Mouse (Mus musculus): ENCODE measurements around the gene Tnfsf10. TPM values are rescaled to one million over a fixed set of nuclear protein-coding genes. Genes with fewer than 3 reads are reported as not detected.
"Not testable (repeated sequence)": the region's sequence is repeated elsewhere in the genome, so short reads cannot be mapped to it uniquely, and the experiment has no call there.

Gene Tnfsf10
- 2.5 and 3.0 TPM in 2 replicates for polyA plus RNA-seq (2015; fragmentation: Nextera tagmentation; extraction: Ambion mirVana)

DNA sequence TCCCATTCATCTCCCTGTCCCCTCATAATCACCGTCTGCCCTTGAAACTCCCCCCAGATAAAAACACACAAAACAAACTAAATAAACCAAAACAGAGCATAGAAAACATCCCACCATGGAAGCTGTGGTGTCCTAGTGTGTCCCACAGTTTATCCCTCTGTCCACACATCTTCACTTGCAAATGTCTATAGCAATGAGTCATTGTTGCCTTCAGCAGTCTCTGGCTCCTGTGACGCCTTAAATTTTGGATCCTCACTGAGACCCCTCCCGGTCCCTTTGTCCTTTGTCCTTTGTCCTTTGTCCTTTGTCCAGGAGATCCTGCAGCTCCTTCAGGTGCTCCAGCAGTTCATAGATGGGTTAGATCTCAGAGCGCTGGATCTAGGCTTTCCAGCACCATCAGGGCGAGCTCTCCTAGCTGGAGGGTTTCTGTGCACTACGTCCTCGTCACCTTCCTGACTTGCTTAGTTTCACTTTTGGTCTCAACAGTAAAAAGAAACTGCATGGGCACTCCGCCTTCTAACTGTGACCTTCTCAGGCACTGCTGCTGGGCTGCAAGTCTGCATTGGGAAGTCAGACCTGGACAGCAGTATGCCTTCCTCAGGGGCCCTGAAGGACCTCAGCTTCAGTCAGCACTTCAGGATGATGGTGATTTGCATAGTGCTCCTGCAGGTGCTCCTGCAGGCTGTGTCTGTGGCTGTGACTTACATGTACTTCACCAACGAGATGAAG, at the start of gene Tnfsf10:
Gene Tnfsf10 (plus strand): TSS at position 470 of the 729 bp plus-strand sequence.
- peak; percentile 65 for ATAC-seq (ENCODE audit: borderline replicate concordance, extremely low read depth, low FRiP score, low TSS enrichment)
- peak within 1 kb of the TSS; percentile 56 for H3K4me2 ChIP-seq
- no peaks in the 10 kb centered on the region for H3K27me3 ChIP-seq
- H3K36me3 ChIP-seq, result no peaks in the 10 kb centered on the region
- 49% methylated on average over 9 of the region's 9 CpGs for WGBS
- peaks cover 6% of the 10 kb centered on the region; the same call in 1 of the 2 replicates for H3K4me1 ChIP-seq
- H3K4me3 ChIP-seq, result peak within 1 kb of the TSS; percentile 40
- H3K9ac ChIP-seq, result peak within 1 kb of the TSS; percentile 27; the same call in 1 of the 2 replicates
- H3K9me3 ChIP-seq, result no peaks in the 10 kb centered on the region
- H3K27ac ChIP-seq, result peak within 1 kb of the TSS; percentile 65

DNA sequence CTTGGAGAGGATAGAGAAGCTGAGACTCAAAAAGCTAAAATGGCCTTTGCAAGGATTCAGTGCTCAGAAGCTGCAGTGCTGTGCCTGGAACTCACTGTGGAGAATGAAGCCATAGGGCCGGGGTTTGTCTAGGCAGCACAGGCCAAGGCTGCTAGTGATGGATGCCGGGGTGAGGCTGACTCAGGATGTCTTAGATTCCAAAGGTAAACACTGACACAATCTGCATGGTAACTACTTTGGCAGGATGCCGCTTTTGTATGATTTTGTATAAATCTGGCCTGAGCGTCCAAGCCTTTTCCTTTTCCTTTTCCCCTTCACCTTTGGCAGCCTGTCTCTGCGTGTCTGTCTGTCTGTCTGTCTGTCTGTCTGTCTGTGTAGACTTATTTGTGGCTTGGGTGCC, 49.5 kb upstream of the Tnfsf10 start:
- Histone ChIP-seq H3K4me3 (no peak overlapping the region), H3K4me1 (peaks cover 20% of the 10 kb centered on the region; the same call in 1 of the 2 replicates), H3K4me2 (no peak overlapping the region), H3K9ac (no peak overlapping the region), H3K27me3 (no peaks in the 10 kb centered on the region), H3K36me3 (no peaks in the 10 kb centered on the region), H3K27ac (peak overlapping the region; percentile 26), H3K9me3 (no peaks in the 10 kb centered on the region)
- whole genome bisulfite sequencing, result 39% methylated on average over 5 of the region's 5 CpGs
- peak; percentile 56; the same call in 1 of the 2 replicates for ATAC-seq (ENCODE audit: borderline replicate concordance, extremely low read depth, low FRiP score, low TSS enrichment)

DNA sequence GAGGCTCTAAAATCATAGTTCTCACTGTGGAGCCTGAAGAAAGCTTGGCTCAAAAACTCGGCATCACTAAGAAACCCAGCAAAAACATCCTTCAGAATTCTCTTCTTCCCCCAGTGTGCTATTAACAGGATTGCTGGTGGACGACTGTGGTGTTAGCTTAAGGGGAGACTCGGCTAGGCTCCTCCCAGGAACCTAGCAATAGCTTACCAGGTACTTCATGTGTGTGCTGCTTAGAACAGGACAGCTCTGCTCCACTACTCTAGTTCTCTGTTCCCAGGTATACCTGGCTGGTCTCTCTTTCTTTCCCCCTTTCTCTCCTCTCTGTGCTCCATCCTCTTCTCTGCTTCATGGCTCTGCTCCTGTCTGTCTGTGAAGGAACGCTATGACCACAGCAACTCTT, 48.9 kb upstream of the Tnfsf10 start:
- no peak for ATAC-seq (ENCODE audit: borderline replicate concordance, extremely low read depth, low FRiP score, low TSS enrichment)
- WGBS, result 41% methylated on average over 4 of the region's 4 CpGs

DNA sequence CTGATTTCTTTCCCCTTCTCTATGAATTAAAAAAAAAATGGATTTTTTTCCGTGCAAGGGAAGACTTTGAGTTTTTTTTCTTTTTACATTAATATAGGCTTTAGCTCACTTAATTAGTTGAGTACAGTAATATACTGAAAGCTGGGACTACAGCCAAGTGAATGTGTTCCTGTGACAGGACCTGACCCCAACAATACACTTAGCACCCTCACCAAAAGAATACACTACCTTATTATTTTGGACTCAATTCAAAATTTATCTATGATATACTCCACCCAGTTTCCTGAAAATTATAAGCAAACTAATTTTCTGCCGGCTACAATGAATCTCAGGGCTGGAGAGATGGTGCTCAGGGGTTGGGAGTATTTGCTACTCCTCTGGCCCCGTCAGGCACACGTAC, 47.7 kb upstream of the Tnfsf10 start:
- Histone ChIP-seq H3K27ac (peak overlapping the region; percentile 67), H3K27me3 (no peaks in the 10 kb centered on the region), H3K9me3 (no peaks in the 10 kb centered on the region), H3K4me2 (no peak overlapping the region), H3K4me1 (peaks cover 20% of the 10 kb centered on the region; the same call in 1 of the 2 replicates), H3K9ac (no peak overlapping the region), H3K4me3 (no peak overlapping the region), H3K36me3 (no peaks in the 10 kb centered on the region)
- 0 out of 2 replicates have a peak, but pooled peaks have one; percentile 41 for ATAC-seq (ENCODE audit: borderline replicate concordance, extremely low read depth, low FRiP score, low TSS enrichment)
- 33% methylated on average over 4 of the region's 4 CpGs for WGBS

More for the DNA sequence above, 48.9 kb upstream of the Tnfsf10 start:
- Histone ChIP-seq H3K36me3 (no peaks in the 10 kb centered on the region), H3K4me1 (peaks cover 20% of the 10 kb centered on the region; the same call in 1 of the 2 replicates), H3K9ac (no peak overlapping the region), H3K27ac (peak overlapping the region; percentile 26), H3K4me3 (no peak overlapping the region), H3K4me2 (no peak overlapping the region), H3K27me3 (no peaks in the 10 kb centered on the region), H3K9me3 (no peaks in the 10 kb centered on the region)

DNA sequence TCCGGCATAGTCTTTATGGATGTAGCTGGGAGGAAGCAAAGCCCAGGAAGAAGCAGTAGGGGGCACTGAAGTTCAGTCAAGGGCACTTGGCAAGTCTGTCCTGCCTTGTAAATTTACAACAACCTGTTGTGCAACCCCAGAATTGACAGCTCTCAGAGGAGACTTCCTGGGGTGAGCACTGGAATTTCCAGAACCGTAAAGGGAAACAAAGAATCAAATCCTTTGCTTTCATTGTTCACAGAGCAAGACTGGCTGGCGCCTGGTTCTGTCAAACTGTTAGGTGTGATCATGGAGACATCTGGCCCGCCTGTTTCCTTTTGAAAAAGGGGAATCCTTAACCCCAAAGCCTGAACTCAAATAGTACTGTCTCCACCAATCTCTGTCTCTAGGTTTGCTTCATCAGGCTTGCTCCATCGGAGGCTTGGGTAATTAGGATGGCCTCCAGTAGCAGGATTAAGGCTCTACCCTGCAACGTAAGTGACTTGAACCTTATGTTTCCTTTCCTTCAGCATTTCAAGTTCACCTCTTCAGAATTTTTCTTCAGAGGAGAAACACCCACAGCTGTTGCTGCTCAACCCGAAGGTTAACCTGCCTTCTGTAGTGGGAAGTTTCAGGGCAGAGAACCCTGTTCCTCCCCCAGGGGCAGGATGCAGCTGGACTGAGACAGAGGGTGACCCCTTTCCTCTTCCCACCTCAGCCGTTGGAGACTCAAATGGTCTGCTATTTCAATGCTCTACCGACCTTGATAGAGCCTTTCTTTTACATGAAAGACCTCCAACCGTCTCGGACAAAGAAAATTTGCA, 46.5 kb upstream of the Tnfsf10 start:
- Histone ChIP-seq H3K9ac (no peak overlapping the region), H3K36me3 (no peaks in the 10 kb centered on the region), H3K4me3 (no peak overlapping the region), H3K4me2 (0 out of 2 replicates have a peak overlapping the region, but pooled peaks have one; percentile 5), H3K27ac (peak overlapping the region; percentile 83), H3K27me3 (no peaks in the 10 kb centered on the region), H3K4me1 (peaks cover 20% of the 10 kb centered on the region; the same call in 1 of the 2 replicates), H3K9me3 (no peaks in the 10 kb centered on the region)
- peak; percentile 69 for ATAC-seq (ENCODE audit: borderline replicate concordance, extremely low read depth, low FRiP score, low TSS enrichment)
- WGBS, result 21% methylated on average over 11 of the region's 11 CpGs

DNA sequence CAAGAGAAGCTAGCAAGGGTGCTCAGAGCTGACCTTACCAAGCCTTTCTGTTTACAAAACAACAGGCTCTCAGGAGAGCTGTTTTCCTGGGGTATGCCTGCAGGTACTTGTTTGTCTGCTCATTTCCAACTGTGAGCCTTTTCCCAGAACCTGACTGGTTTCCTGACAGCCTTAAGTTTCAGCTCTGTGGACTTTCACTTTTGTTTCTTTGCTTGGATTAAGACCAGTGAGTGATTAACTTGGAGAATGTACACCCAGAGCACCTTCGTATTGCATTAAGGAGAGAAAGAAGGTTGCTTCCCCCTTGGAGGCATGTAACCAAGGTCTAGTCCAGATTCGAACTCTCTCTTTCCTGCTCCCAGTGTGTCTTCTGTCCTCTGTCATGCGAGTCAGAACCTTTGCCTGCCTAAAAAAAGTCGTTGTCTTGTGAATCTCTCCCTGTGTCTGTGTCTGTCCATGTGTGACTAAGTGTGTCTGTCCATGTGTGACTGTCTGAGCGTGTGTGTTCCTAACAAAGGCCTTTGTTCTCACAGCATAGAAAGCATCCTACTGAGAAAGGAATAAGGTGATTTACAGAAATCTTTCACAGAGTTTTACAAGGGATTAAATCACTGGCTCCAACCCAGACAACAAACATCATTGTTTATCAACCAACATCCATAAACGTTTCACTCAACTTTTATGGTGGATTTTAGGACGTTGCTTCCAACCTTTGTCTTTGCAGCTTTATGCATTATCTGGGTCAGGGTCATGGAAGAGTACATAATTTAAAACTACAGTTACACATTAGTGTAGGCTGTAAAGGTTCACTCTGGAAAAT, 43.7 kb upstream of the Tnfsf10 start:
- H3K4me1 ChIP-seq, result peaks cover 16% of the 10 kb centered on the region; the same call in 1 of the 2 replicates
- no peak for ATAC-seq (ENCODE audit: borderline replicate concordance, extremely low read depth, low FRiP score, low TSS enrichment)
- no peak overlapping the region for H3K4me3 ChIP-seq
- H3K9ac ChIP-seq, result no peak overlapping the region
- WGBS, result 35% methylated on average over 7 of the region's 7 CpGs
- no peaks in the 10 kb centered on the region for H3K36me3 ChIP-seq
- no peaks in the 10 kb centered on the region for H3K9me3 ChIP-seq
- H3K27ac ChIP-seq, result no peak overlapping the region
- H3K27me3 ChIP-seq, result no peaks in the 10 kb centered on the region
- H3K4me2 ChIP-seq, result no peak overlapping the region

DNA sequence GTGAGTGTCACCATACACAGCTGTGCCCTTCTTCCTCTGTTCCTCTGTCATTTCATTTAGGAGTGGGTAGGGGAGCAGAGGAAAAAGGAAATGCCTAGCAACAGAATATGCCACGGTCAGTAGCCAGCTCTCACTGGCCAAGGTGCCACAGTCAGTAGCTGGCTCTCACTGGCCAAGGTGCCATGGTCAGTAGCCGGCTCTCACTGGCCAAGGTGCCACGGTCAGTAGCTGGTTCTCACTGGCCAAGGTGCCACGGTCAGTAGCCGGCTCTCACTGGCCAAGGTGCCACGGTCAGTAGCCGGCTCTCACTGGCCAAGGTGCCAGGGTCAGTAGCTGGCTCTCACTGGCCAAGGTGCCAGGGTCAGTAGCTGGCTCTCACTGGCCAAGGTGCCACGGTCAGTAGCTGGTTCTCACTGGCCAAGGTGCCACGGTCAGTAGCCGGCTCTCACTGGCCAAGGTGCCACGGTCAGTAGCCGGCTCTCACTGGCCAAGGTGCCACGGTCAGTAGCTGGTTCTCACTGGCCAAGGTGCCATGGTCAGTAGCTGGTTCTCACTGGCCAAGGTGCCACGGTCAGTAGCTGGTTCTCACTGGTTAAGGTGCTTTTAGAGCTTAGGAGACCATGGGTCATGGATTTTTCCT, 37.4 kb upstream of the Tnfsf10 start:
- H3K4me1 ChIP-seq, result peaks cover 21% of the 10 kb centered on the region
- H3K9ac ChIP-seq; H3K27me3 ChIP-seq; ATAC-seq (ENCODE audit: borderline replicate concordance, extremely low read depth, low FRiP score, low TSS enrichment); H3K9me3 ChIP-seq; H3K27ac ChIP-seq; H3K4me2 ChIP-seq; H3K36me3 ChIP-seq; H3K4me3 ChIP-seq: not testable (repeated sequence)
- 96% methylated on average over 14 of the region's 14 CpGs for WGBS

DNA sequence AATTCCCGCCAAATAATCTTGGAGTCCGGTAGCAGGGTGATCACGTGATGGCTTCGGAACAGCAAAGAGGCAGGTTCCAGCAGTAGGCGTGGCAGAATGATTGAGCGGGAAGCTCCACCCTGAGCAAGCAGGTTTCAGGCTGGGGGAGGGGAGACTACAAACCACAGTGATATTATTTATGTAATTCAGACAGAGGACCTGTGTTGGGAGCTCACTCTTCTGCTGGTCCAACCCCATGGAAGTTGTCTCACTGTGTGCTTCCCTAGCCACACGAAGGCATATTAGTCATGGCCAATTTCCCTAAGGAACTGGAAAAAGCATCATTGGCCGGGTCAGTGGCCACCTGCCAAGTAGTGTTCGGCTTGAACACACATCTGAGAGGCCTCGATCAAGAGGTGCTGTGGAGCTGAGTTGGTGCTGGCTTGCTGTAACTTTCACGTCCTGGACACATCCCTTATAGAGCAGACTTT, 36.5 kb upstream of the Tnfsf10 start:
- Histone ChIP-seq H3K4me3 (no peak overlapping the region), H3K27me3 (no peaks in the 10 kb centered on the region), H3K27ac (peak overlapping the region; percentile 53), H3K4me1 (peaks cover 21% of the 10 kb centered on the region), H3K4me2 (no peak overlapping the region), H3K9me3 (no peaks in the 10 kb centered on the region), H3K9ac (no peak overlapping the region), H3K36me3 (no peaks in the 10 kb centered on the region)
- WGBS, result 43% methylated on average over 11 of the region's 11 CpGs
- ATAC-seq (ENCODE audit: borderline replicate concordance, extremely low read depth, low FRiP score, low TSS enrichment), result 0 out of 2 replicates have a peak, but pooled peaks have one; percentile 46

DNA sequence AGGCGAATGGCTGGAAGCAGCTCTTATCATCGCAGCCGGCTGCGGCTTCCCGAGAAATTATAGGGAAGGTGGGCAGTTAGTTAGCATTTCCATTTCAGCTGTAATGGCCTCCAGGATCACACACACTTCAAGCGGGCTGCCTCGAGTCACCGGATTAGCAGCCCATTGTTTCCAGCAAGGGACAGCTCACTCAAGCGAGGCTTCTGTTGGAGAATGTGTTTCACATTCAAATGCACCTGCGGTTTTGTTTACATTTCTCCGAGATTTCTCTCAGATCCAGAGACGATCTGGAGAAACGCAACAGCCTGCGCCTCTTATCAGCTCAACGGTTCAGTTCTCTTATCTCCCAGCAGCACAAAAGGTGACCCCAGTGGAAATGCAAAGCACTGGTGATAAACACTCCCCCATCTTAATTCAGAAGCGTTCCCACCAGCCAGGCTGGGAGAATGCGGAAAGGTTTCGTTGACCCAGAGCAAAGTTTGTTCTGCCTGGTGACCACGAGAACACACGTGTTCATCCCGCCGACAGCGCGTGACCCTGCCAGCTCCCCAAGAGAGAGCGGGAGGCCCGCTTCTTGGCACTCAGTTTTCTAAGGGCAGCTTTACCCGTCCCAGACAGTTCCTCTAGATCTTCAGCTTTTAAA, 33.6 kb upstream of the Tnfsf10 start:
- no peak overlapping the region for H3K9ac ChIP-seq
- H3K27ac ChIP-seq, result no peak overlapping the region
- peak overlapping the region; percentile 11 for H3K4me3 ChIP-seq
- WGBS, result 9% methylated on average over 27 of the region's 27 CpGs
- no peaks in the 10 kb centered on the region for H3K27me3 ChIP-seq
- H3K4me1 ChIP-seq, result peaks cover 21% of the 10 kb centered on the region
- H3K9me3 ChIP-seq, result no peaks in the 10 kb centered on the region
- ATAC-seq (ENCODE audit: borderline replicate concordance, extremely low read depth, low FRiP score, low TSS enrichment), result no peak
- peak overlapping the region; percentile 43 for H3K4me2 ChIP-seq
- no peaks in the 10 kb centered on the region for H3K36me3 ChIP-seq

DNA sequence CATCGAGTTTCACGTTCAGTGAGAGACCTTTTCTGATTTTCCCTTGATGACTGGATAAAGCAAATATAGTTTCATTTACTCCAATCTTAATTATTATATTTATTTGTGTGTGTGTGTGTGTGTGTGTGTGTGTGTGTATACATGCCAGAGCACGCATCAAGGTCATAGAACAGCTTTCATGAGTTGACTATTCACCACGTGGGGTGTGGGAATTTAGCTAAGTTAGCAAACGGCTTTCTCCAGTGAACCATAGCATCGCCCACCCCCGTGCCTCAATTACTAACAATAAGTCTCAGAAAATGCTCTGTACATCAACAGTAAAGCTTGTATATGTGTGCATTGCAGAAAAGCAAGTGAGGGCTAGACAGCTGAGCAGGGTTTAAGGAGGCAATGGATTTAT, 33.0 kb upstream of the Tnfsf10 start:
- WGBS, result 58% methylated on average over 7 of the region's 7 CpGs
- peaks cover 23% of the 10 kb centered on the region for H3K4me1 ChIP-seq
- H3K27me3 ChIP-seq, result no peaks in the 10 kb centered on the region
- no peak overlapping the region for H3K9ac ChIP-seq
- H3K36me3 ChIP-seq, result no peaks in the 10 kb centered on the region
- H3K4me3 ChIP-seq, result no peak overlapping the region
- H3K27ac ChIP-seq, result no peak overlapping the region
- no peaks in the 10 kb centered on the region for H3K9me3 ChIP-seq
- H3K4me2 ChIP-seq, result peak overlapping the region; percentile 43; the same call in 1 of the 2 replicates
- ATAC-seq (ENCODE audit: borderline replicate concordance, extremely low read depth, low FRiP score, low TSS enrichment), result no peak

Data from lung, embryonic 15.5 days (tissue).